12 mouse cellular contexts compared by ENCODE assay signal in the genomic region with DNA sequence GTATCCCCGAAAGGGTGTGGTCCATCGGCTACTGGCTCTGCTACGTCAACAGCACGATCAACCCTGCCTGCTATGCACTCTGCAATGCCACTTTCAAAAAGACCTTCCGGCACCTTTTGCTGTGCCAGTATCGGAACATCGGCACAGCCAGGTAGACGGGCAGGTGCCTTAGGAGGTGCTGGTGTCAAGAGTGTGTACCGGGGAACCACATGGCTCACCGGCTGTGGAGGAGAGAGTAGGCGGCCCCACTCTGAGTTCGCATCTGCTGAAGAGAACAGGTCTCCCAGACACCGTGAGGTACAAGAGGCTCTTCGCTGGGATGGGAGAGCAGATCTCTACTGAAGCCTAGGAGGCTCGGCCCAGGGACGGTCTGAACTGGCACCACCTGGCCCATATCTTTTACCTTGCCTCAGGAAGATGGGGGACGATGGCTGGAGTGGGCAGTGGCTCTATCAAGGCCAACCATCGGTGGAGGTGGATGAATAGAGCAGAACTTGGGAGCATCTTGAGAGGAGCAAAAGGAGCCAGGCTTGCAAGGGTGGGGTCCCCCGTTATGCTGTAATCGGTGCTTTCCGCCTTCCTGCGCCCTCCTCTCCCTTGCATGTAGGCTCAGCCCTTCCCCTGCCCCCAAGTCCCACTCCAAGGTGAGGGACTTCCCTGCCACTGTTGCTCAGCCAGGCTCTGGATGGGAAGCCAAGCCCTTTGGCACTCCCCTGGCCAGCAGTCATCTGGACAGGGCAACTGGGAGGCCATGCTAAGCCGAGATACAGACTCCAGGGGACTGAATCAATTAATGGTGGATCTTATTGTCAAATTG. TPM values are rescaled to one million over a fixed set of nuclear protein-coding genes. Genes with fewer than 3 reads are reported as not detected.
A peak's percentile ranks its signal among the peaks of the same experiment; 100 is the strongest.
DNase-seq lines count a peak whose midpoint lies in the region; ATAC-seq lines count a peak whose summit lies in the region.
"Had no signal": no experiment of that assay in that cellular context is flagged by ENCODE, and none has a peak within 500 bp of the region (broad histone marks: within the 10 kb centered on the region; RNA-seq: fewer than 3 reads in every experiment).

No protein-coding gene starts in this region.

- peaks cover 64% of the 10 kb centered on the region for H3K4me1 ChIP-seq in hindbrain, embryonic 10.5 days (replicated peaks)
- peaks cover 17% of the 10 kb centered on the region for H3K4me1 ChIP-seq in hindbrain, embryonic 14.5 days (replicated peaks; ENCODE audit: control insufficient read depth, insufficient read depth, low read length)
- H3K4me1 ChIP-seq in intestine, embryonic 15.5 days (replicated peaks), result peaks cover 46% of the 10 kb centered on the region

- H3K4me3 ChIP-seq in hindbrain, embryonic 10.5 days, result peak overlapping the region; percentile 82
- H3K4me3 ChIP-seq in hindbrain, embryonic 14.5 days (replicated peaks; ENCODE audit: low read length), result no peak overlapping the region
- no peak overlapping the region for H3K4me3 ChIP-seq in intestine, embryonic 15.5 days (replicated peaks)

- no peaks in the 10 kb centered on the region for H3K9me3 ChIP-seq in hindbrain, embryonic 10.5 days
- no peaks in the 10 kb centered on the region for H3K9me3 ChIP-seq in hindbrain, embryonic 14.5 days (ENCODE audit: control insufficient read depth, low read length)
- no peaks in the 10 kb centered on the region for H3K9me3 ChIP-seq in intestine, embryonic 15.5 days
- H3K9me3 ChIP-seq: embryonic facial prominence, embryonic 13.5 days had no signal

- WGBS in hindbrain, embryonic 10.5 days, result 74% methylated on average over 23 of the region's 23 CpGs
- WGBS in hindbrain, embryonic 14.5 days, result 72% methylated on average over 23 of the region's 23 CpGs
- 66% methylated on average over 23 of the region's 23 CpGs for WGBS in intestine, embryonic 15.5 days

- H3K4me2 ChIP-seq in hindbrain, embryonic 14.5 days (replicated peaks), result no peak overlapping the region
- no peak overlapping the region for H3K4me2 ChIP-seq in intestine, embryonic 15.5 days (replicated peaks)

- peaks cover 23% of the 10 kb centered on the region for H3K27me3 ChIP-seq in hindbrain, embryonic 10.5 days (ENCODE audit: insufficient read depth, poor library complexity, severe bottlenecking)
- peaks cover 14% of the 10 kb centered on the region for H3K27me3 ChIP-seq in hindbrain, embryonic 14.5 days (ENCODE audit: control insufficient read depth, insufficient read depth, low read length)
- H3K27me3 ChIP-seq in intestine, embryonic 15.5 days (replicated peaks), result peaks cover 4% of the 10 kb centered on the region
- H3K27me3 ChIP-seq: Patski had no signal

- peaks cover 30% of the 10 kb centered on the region for H3K36me3 ChIP-seq in hindbrain, embryonic 10.5 days
- H3K36me3 ChIP-seq in hindbrain, embryonic 14.5 days (replicated peaks; ENCODE audit: control insufficient read depth, insufficient read depth), result peaks cover 4% of the 10 kb centered on the region; the same call in 1 of the 2 replicates
- H3K36me3 ChIP-seq in intestine, embryonic 15.5 days, result no peaks in the 10 kb centered on the region

- H3K27ac ChIP-seq in hindbrain, embryonic 10.5 days, result peak overlapping the region; percentile 70; the same call in 1 of the 2 replicates
- H3K27ac ChIP-seq in hindbrain, embryonic 14.5 days, result no peak overlapping the region
- H3K27ac ChIP-seq in intestine, embryonic 15.5 days, result no peak overlapping the region
- H3K27ac ChIP-seq: embryonic facial prominence, embryonic 13.5 days; stomach, postnatal 0 days had no signal

- DNase-seq in cerebellum, adult 11-12 months, result peak; percentile 65
- DNase-seq in hindbrain, embryonic 10.5 days (ENCODE audit: low spot score), result no peak
- no peak for DNase-seq in hindbrain, embryonic 14.5 days (ENCODE audit: low spot score)
- peak; percentile 37 to 65 for DNase-seq in right cerebral cortex, postnatal 10 days (ENCODE audit: low spot score in 2 of 2)
- DNase-seq in right cerebral cortex, postnatal 14 days, result no peak
- DNase-seq in right cerebral cortex, postnatal 4 days, result peak; percentile 6

- ATAC-seq in cerebellum, adult (ENCODE audit: insufficient number of reproducible peaks, low FRiP score, low TSS enrichment), result no peak
- ATAC-seq in hindbrain, embryonic 14.5 days (ENCODE audit: low FRiP score), result no peak
- no peak for ATAC-seq in intestine, embryonic 15.5 days
- ATAC-seq: intestine, embryonic 16.5 days; Patski had no signal

- no peak overlapping the region for H3K9ac ChIP-seq in hindbrain, embryonic 14.5 days
- H3K9ac ChIP-seq in intestine, embryonic 15.5 days, result no peak overlapping the region

RNA-seq across cellular contexts. Expression of a gene that starts 1.7 kb away (rescaled TPM):
- polyA plus RNA-seq in hindbrain, embryonic 10.5 days (2016; fragmentation: Nextera tagmentation; extraction: Ambion mirVana), result 0.48 and 0.95 TPM in 2 replicates
- 0.52 and 0.67 TPM in 2 replicates for polyA plus RNA-seq in hindbrain, embryonic 14.5 days (2014; fragmentation: Nextera tagmentation; extraction: Ambion mirVana)
- polyA plus RNA-seq in intestine, embryonic 15.5 days (2015; fragmentation: Nextera tagmentation; extraction: Ambion mirVana), result 0.23 and 0.25 TPM in 2 replicates
- polyA plus RNA-seq: Patski had no signal

RNA-seq across cellular contexts. Expression of a gene that starts 3.4 kb away (rescaled TPM):
- 1,375 and 1,717 TPM in 2 replicates for polyA plus RNA-seq in hindbrain, embryonic 10.5 days (2016; fragmentation: Nextera tagmentation; extraction: Ambion mirVana)
- polyA plus RNA-seq in hindbrain, embryonic 14.5 days (2014; fragmentation: Nextera tagmentation; extraction: Ambion mirVana), result 154 and 171 TPM in 2 replicates
- 534 and 652 TPM in 2 replicates for polyA plus RNA-seq in intestine, embryonic 15.5 days (2015; fragmentation: Nextera tagmentation; extraction: Ambion mirVana)

RNA-seq across cellular contexts. Expression of a gene that starts 16.8 kb away (rescaled TPM):
- 0.18 and 0.25 TPM in 2 replicates for polyA plus RNA-seq in hindbrain, embryonic 10.5 days (2016; fragmentation: Nextera tagmentation; extraction: Ambion mirVana)
- polyA plus RNA-seq in hindbrain, embryonic 14.5 days (2014; fragmentation: Nextera tagmentation; extraction: Ambion mirVana), result 0.39 TPM in 1 of 2 replicates, not detected in the other
- polyA plus RNA-seq in intestine, embryonic 15.5 days (2015; fragmentation: Nextera tagmentation; extraction: Ambion mirVana), result 0.44 and 0.73 TPM in 2 replicates

RNA-seq across cellular contexts. Expression of a gene that starts 46.9 kb away (rescaled TPM):
- polyA plus RNA-seq in hindbrain, embryonic 10.5 days (2016; fragmentation: Nextera tagmentation; extraction: Ambion mirVana), result 36.3 and 39.4 TPM in 2 replicates
- 39.0 and 42.6 TPM in 2 replicates for polyA plus RNA-seq in hindbrain, embryonic 14.5 days (2014; fragmentation: Nextera tagmentation; extraction: Ambion mirVana)
- 60.3 and 76.1 TPM in 2 replicates for polyA plus RNA-seq in intestine, embryonic 15.5 days (2015; fragmentation: Nextera tagmentation; extraction: Ambion mirVana)

Comparison
In these comparisons a context has a peak if more than half of its experiments do, and no peak if none do; other contexts are left out.
1. DNase-seq: peak in cerebellum, adult 11-12 months (single experiment), right cerebral cortex, postnatal 10 days (2 of 2) and right cerebral cortex, postnatal 4 days (single experiment); none in hindbrain, embryonic 10.5 days (single experiment), hindbrain, embryonic 14.5 days (single experiment) and right cerebral cortex, postnatal 14 days (single experiment).